Mouse (Mus musculus) ovary, adult 2 months (tissue): ENCODE data around the gene Camk1d. TPM values are rescaled to one million over a fixed set of nuclear protein-coding genes. Genes with fewer than 3 reads are reported as not detected.

Source experiments
- polyA plus RNA-seq: library from polyadenylated mRNA; depleted of rRNA; stranded (reverse); fragments of >200 nt; gene quantifications from 2 replicates; pipeline ENCODE4 v1.2.3, GENCODE M21; 2012; rRNA removed

The Camk1d gene
- polyA plus RNA-seq, result 2.1 and 6.6 TPM in 2 replicates

GRCm38 (mm10) chr2:5714211-5715053 lies at the start of gene Camk1d:
Gene Camk1d, minus strand, starts transcription at chr2:5714515.

Other genes with a start within 250 kb of the Camk1d start
- 6.4 and 9.0 TPM in 2 replicates for gene Nudt5, start 130.5 kb upstream of the Camk1d start, polyA plus RNA-seq
- gene Cdc123, start 130.6 kb upstream of the Camk1d start, polyA plus RNA-seq, result 44.0 and 55.8 TPM in 2 replicates
- 2.2 and 3.8 TPM in 2 replicates for gene Gm13199, start 148.4 kb upstream of the Camk1d start, polyA plus RNA-seq
- gene Sec61a2, start 180.9 kb upstream of the Camk1d start, polyA plus RNA-seq, result 54.6 and 57.6 TPM in 2 replicates
- 5.7 and 6.9 TPM in 2 replicates for gene Dhtkd1, start 228.3 kb upstream of the Camk1d start, polyA plus RNA-seq
- gene Upf2, start 237.0 kb upstream of the Camk1d start, polyA plus RNA-seq, result 1.9 and 2.1 TPM in 2 replicates